Mouse (Mus musculus) lung, postnatal 0 days (tissue): ENCODE results near the gene Eef1a2. TPM values are rescaled to one million over a fixed set of nuclear protein-coding genes. Genes with fewer than 3 reads are reported as not detected.

Source experiments
- ATAC-seq: fragments of 200-750 bp; cut with Nextera tagmentation; 2 replicates; pipeline ENCODE4 v1.8.0; 2017; ENCODE audit warnings: moderate library complexity
- DNase-seq: peaks from one replicate; pipeline ENCODE4 v3.0.0-alpha.2; 2016; ENCODE audit warnings: low spot score
- H3K27ac ChIP-seq: fragments of 300-500 bp; sonication (generic); 2 replicates; pipeline ENCODE4 v1.5.1; 2014; ENCODE audit warnings: antibody characterized with exemption, mild to moderate bottlenecking, low read length, mixed read lengths
- H3K27me3 ChIP-seq: fragments of 300-500 bp; sonication (generic); replicated peaks from 2 replicates; pipeline ENCODE4 v1.6.1; 2014; ENCODE audit warnings: low read length, mixed read lengths; ENCODE audit not compliant: insufficient read depth
- H3K36me3 ChIP-seq: fragments of 300-500 bp; sonication (generic); 2 replicates; pipeline ENCODE4 v1.6.1; 2014; ENCODE audit warnings: low read length, mixed read lengths; ENCODE audit not compliant: insufficient read depth
- H3K4me1 ChIP-seq: fragments of 300-500 bp; sonication (generic); 2 replicates; pipeline ENCODE4 v1.6.1; 2014; ENCODE audit warnings: antibody characterized with exemption, low read depth, low read length, mixed read lengths; ENCODE audit not compliant: insufficient read depth
- H3K4me2 ChIP-seq: fragments of 300-500 bp; sonication (generic); replicated peaks from 2 replicates; pipeline ENCODE4 v1.6.1; 2014; ENCODE audit warnings: low read depth, mild to moderate bottlenecking, low read length, moderate library complexity, mixed read lengths
- H3K4me3 ChIP-seq: fragments of 300-500 bp; sonication (generic); 2 replicates; pipeline ENCODE4 v1.5.1; 2014; ENCODE audit warnings: low read depth, low read length
- H3K9ac ChIP-seq: fragments of 300-500 bp; sonication (generic); replicated peaks from 2 replicates; pipeline ENCODE4 v1.6.1; 2014; ENCODE audit warnings: low read depth, mild to moderate bottlenecking
- H3K9me3 ChIP-seq: fragments of 300-500 bp; sonication (generic); 2 replicates; pipeline ENCODE4 v1.6.1; 2016; ENCODE audit warnings: low read length, mixed read lengths
- CTCF ChIP-seq: IDR thresholded peaks from 2 replicates; pipeline ENCODE4 v1.5.1; 2016; ENCODE audit warnings: antibody characterized with exemption, mild to moderate bottlenecking
- EP300 ChIP-seq: IDR thresholded peaks from 2 replicates; pipeline ENCODE4 v1.6.1; 2016; ENCODE audit warnings: antibody characterized with exemption, mild to moderate bottlenecking, control low read depth
- WGBS: fragments of 180-500 bp; shearing (Covaris S2); extraction: QIAGEN DNeasy Blood & Tissue Kit; methylation state at CpG from one replicate; pipeline ENCODE4 v1.1.7; 2014; 5-methylcytosine and 5-hydroxymethylcytosine counted together
- polyA plus RNA-seq: library from polyadenylated mRNA; unstranded; fragments of >200 nt; fragmentation: Nextera tagmentation; extraction: Ambion mirVana; gene quantifications from 2 replicates; pipeline ENCODE4 v1.2.1, GENCODE M21; 2015

The Eef1a2 gene
- polyA plus RNA-seq, 1 experiment from 2014 or later, result 0.14 TPM

- no peak for ATAC-seq
These were observed 6.5 kb downstream of the Eef1a2 start for GRCm38 (mm10) chr2:181150281-181150680.

GRCm38 (mm10) chr2:181148318-181148955 lies 8.4 kb downstream of the Eef1a2 start:
- no peaks in the 10 kb centered on the region for H3K27me3 ChIP-seq
- peak overlapping the region; percentile 71 for H3K4me2 ChIP-seq
- no peak overlapping the region for H3K27ac ChIP-seq
- TF ChIP-seq CTCF, result no peak
- WGBS, result 10% methylated on average over 31 of the region's 31 CpGs
- no peak for DNase-seq
- H3K4me3 ChIP-seq, result peak overlapping the region; percentile 30
- no peaks in the 10 kb centered on the region for H3K9me3 ChIP-seq
- 0 out of 2 replicates have a peak, but pooled peaks cover 3% of the 10 kb centered on the region for H3K4me1 ChIP-seq
- no peak overlapping the region for H3K9ac ChIP-seq
- ATAC-seq, result no peak
- H3K36me3 ChIP-seq, result no peaks in the 10 kb centered on the region

More at GRCm38 (mm10) chr2:181150281-181150680, 6.5 kb downstream of the Eef1a2 start:
- DNase-seq, result no peak
- Histone ChIP-seq H3K9ac (no peak overlapping the region), H3K9me3 (no peaks in the 10 kb centered on the region), H3K4me2 (no peak overlapping the region), H3K4me1 (0 out of 2 replicates have a peak, but pooled peaks cover 3% of the 10 kb centered on the region), H3K27ac (no peak overlapping the region), H3K36me3 (no peaks in the 10 kb centered on the region), H3K4me3 (no peak overlapping the region), H3K27me3 (0 out of 2 replicates have a peak, but pooled peaks cover 1% of the 10 kb centered on the region)
- 57% methylated on average over 6 of the region's 6 CpGs for WGBS
- TF ChIP-seq EP300 (no peak), CTCF (no peak)

DNA sequence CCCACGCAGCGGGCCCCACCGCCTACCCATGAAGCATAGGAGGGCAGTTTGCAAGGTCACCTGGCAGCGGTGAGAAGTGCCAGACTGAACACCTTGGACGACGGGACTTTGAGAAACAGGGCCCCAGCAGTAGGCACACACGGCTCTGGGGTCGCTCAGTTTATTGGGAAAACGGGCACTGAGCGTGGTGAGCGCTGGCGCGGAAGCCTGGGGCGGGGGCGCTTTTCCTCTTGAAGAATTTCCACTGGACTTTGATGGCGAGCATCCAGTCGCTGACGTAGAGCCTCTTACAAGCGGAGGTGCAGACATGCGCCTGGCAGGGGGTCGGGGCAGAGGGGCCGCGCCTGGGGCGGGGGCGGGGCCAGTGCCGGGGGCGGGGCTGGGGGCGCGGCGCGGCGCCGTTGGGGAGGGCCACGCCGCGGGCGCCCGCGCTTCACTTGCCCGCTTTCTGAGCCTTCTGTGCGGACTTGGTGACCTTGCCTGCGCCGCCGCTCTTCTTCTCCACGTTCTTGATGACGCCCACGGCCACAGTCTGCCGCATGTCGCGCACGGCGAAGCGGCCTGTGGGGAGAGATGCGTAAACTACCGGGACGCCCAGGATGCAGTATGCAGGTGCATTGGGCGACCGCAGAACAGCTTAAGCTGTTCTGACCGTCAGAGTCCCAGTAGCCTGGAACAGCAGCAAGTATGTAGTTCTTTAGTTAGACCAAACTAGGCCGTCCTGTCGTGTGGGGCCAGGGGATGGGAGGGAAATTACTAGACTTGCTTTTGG lies 9.1 kb downstream of the Eef1a2 start:
- Histone ChIP-seq H3K4me3 (peak overlapping the region; percentile 30), H3K27ac (no peak overlapping the region), H3K4me1 (0 out of 2 replicates have a peak, but pooled peaks cover 3% of the 10 kb centered on the region), H3K9me3 (no peaks in the 10 kb centered on the region), H3K9ac (no peak overlapping the region), H3K36me3 (no peaks in the 10 kb centered on the region), H3K4me2 (peak overlapping the region; percentile 71), H3K27me3 (no peaks in the 10 kb centered on the region)
- ATAC-seq (0 out of 2 replicates have a peak, but pooled peaks have one; percentile 19), DNase-seq (peak; percentile 10)
- under 1% methylated on average over 61 of the region's 61 CpGs for WGBS
- TF ChIP-seq CTCF (no peak), EP300 (no peak)

GRCm38 (mm10) chr2:181146976-181147545 lies 9.8 kb downstream of the Eef1a2 start:
- DNase-seq (no peak), ATAC-seq (no peak)
- Histone ChIP-seq H3K36me3 (no peaks in the 10 kb centered on the region), H3K4me2 (no peak overlapping the region), H3K9me3 (no peaks in the 10 kb centered on the region), H3K4me3 (no peak overlapping the region), H3K27ac (no peak overlapping the region), H3K9ac (no peak overlapping the region), H3K27me3 (no peaks in the 10 kb centered on the region), H3K4me1 (0 out of 2 replicates have a peak, but pooled peaks cover 3% of the 10 kb centered on the region)
- no peak for TF ChIP-seq EP300
- no peak for TF ChIP-seq CTCF
- WGBS, result 44% methylated on average over 4 of the region's 4 CpGs

GRCm38 (mm10) chr2:181144675-181145074 lies 12.1 kb downstream of the Eef1a2 start:
- Histone ChIP-seq H3K27me3 (no peaks in the 10 kb centered on the region), H3K27ac (no peak overlapping the region), H3K9ac (no peak overlapping the region), H3K4me1 (0 out of 2 replicates have a peak, but pooled peaks cover 3% of the 10 kb centered on the region), H3K36me3 (no peaks in the 10 kb centered on the region), H3K4me3 (no peak overlapping the region), H3K9me3 (no peaks in the 10 kb centered on the region), H3K4me2 (no peak overlapping the region)
- no peak for ATAC-seq
- TF ChIP-seq EP300 (no peak), CTCF (no peak)
- DNase-seq, result no peak
- 76% methylated on average over 2 of the region's 2 CpGs for WGBS
